Mouse (Mus musculus) G1E (cell line): ENCODE measurements at regions not wholly inside any gene's neighbourhood (a gene's known extent, or its start where the extent isn't known, plus 50 kb on each side); places are given as distances from the start of the nearest gene placed in this dataset.

Experiments used
- ATAC-seq: 2 replicates; pipeline ENCODE4 v1.8.0; 2016; ENCODE audit warnings: mild to moderate bottlenecking; ENCODE audit not compliant: insufficient number of reproducible peaks, poor library complexity, low FRiP score, severe bottlenecking; ENCODE audit errors: extremely low read depth
- DNase-seq: peaks from one replicate; pipeline ENCODE4 v3.0.0; 2012; ENCODE audit warnings: low spot score
- H3K27me3 ChIP-seq: 2 replicates; pipeline ENCODE4 v1.6.1; 2012; ENCODE audit warnings: mild to moderate bottlenecking, low read length, inconsistent platforms; ENCODE audit not compliant: insufficient read depth
- H3K36me3 ChIP-seq: replicated peaks from 2 replicates; pipeline ENCODE3; 2012; ENCODE audit warnings: mild to moderate bottlenecking, inconsistent platforms
- H3K4me1 ChIP-seq: 2 replicates; pipeline ENCODE4 v1.6.1; 2012; ENCODE audit warnings: low read depth, low read length, inconsistent platforms, mixed read lengths; ENCODE audit not compliant: insufficient read depth
- H3K4me3 ChIP-seq: 2 replicates; pipeline ENCODE4 v1.5.1; 2012; ENCODE audit warnings: low read depth, mild to moderate bottlenecking, inconsistent platforms, low read length, moderate library complexity, mixed read lengths
- H3K9me3 ChIP-seq: replicated peaks from 2 replicates; pipeline ENCODE4 v1.6.1; 2012; ENCODE audit warnings: inconsistent platforms
- CTCF ChIP-seq: IDR thresholded peaks from 2 replicates; pipeline ENCODE4 v1.5.1; 2012; ENCODE audit warnings: low read depth, low read length, inconsistent platforms, mixed read lengths
- GATA1 ChIP-seq: IDR thresholded peaks from 2 replicates; pipeline ENCODE4 v1.6.1; 2012; ENCODE audit warnings: borderline replicate concordance, low read length, inconsistent platforms, mixed read lengths
- GATA2 ChIP-seq: IDR thresholded peaks from 2 replicates; pipeline ENCODE4 v1.6.1; 2012; ENCODE audit warnings: low read depth, low read length, inconsistent platforms, borderline replicate concordance
- POLR2AphosphoS5 ChIP-seq: IDR thresholded peaks from 2 replicates; pipeline ENCODE4 v1.6.1; 2012; ENCODE audit warnings: low read depth, low read length, inconsistent platforms; ENCODE audit not compliant: insufficient replicate concordance
- TAL1 ChIP-seq: conservative IDR thresholded peaks from 2 replicates; pipeline ENCODE4 v1.6.1; 2012; ENCODE audit warnings: low read depth, low read length, inconsistent platforms, mixed read lengths

DNA sequence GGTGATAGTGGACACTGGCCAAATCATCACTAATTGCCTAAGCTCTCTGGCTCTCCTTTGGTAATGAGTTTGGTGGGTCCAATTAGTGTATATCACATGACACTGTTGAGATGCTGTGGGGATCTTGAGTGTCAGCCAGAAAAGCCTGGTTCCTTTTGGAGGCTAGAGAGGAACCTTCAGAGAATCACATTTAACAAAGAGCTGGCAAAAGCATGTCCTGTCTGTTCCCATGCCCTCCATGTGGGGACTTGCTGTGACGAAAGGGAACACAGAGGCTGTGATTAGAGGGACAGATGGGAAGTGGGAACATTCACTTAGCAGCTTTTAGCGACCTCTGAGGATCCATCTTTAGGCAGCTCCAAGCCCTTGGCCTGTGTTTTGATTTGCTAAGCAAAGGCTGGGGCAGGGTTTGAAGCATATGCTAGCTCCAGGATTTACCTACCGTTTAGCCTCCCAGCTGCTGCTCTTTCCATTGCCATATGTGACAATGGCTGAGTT, 407.4 kb upstream of the Lmcd1 start:
- peaks cover 17% of the 10 kb centered on the region for H3K9me3 ChIP-seq
- no peaks in the 10 kb centered on the region for H3K36me3 ChIP-seq
- DNase-seq (no peak), ATAC-seq (no peak)
- no peaks in the 10 kb centered on the region for H3K4me1 ChIP-seq
- TF ChIP-seq POLR2AphosphoS5 (no peak), TAL1 (no peak), GATA1 (no peak), GATA2 (no peak), CTCF (no peak)
- H3K4me3 ChIP-seq: no peak overlapping the region
- no peaks in the 10 kb centered on the region for H3K27me3 ChIP-seq

DNA sequence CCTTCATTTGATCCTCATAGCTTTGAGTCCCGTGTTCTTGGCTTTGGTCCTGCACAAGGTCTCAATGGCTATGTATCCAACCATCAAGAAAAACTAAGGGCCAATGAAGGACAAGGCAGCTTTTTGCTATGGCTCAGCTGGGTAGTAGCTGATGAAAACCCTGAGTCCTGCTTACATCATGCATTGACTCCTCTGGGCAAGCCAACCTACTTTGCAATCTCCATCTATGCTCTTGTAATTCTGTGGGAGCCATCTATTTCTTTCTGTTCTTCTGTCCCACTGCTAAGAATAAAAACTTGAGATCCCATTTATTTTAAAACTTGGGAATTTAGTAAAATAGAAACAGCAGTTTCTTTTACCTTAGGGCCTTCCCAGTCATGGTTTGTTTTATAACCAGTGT, 391.0 kb upstream of the Lmcd1 start:
- DNase-seq (no peak), ATAC-seq (no peak)
- no peaks in the 10 kb centered on the region for H3K4me1 ChIP-seq
- no peak overlapping the region for H3K4me3 ChIP-seq
- no peaks in the 10 kb centered on the region for H3K9me3 ChIP-seq
- H3K36me3 ChIP-seq: no peaks in the 10 kb centered on the region
- no peak for TF ChIP-seq GATA1
- no peak for TF ChIP-seq GATA2
- no peak for TF ChIP-seq TAL1
- TF ChIP-seq POLR2AphosphoS5: no peak
- no peak for TF ChIP-seq CTCF
- no peaks in the 10 kb centered on the region for H3K27me3 ChIP-seq

DNA sequence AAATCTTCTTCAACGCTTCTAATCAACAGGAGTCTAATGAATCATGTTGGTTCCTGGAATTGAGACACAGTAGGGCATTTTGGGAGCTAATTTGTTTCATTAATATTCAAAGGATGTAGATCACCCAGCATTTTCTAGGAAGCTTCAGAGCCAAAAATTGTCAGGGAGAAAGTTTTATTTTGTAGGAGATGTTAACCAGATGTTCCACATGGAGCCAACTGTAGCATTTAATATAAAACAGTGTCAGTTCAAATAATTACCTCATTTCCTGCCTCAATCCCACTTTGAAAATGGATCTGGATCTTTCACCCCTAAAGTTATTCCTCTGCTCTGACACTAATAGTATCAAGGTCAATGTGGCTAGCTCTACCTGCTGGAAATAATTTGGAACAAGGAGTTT, 389.6 kb upstream of the Lmcd1 start:
- no peak for TF ChIP-seq CTCF
- Histone ChIP-seq H3K27me3 (no peaks in the 10 kb centered on the region), H3K4me1 (no peaks in the 10 kb centered on the region), H3K4me3 (no peak overlapping the region), H3K36me3 (no peaks in the 10 kb centered on the region), H3K9me3 (no peaks in the 10 kb centered on the region)
- DNase-seq (no peak), ATAC-seq (no peak)

DNA sequence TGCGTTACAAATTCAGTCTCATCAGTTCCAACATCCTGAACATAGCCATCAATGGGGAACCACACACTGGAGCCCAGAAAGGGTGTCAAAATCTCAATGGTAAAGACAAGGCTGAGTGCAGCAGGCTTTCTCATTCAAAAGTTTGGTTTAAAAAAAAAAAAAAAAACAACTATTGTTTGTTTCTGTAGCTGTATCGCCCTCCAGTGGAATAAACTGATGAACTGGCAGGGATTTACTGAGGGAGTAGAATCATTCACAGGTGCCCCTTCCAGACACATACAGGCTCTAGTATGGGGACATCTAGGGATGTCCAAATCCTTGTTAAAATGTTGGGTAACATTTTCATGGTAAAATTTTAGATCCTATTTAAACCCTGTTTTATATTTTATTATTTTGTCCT, 361.6 kb upstream of the Lmcd1 start:
- Histone ChIP-seq H3K9me3 (peaks cover 14% of the 10 kb centered on the region), H3K4me1 (no peaks in the 10 kb centered on the region), H3K4me3 (no peak overlapping the region), H3K27me3 (no peaks in the 10 kb centered on the region), H3K36me3 (no peaks in the 10 kb centered on the region)
- ATAC-seq (no peak), DNase-seq (no peak)
- TF ChIP-seq GATA2 (no peak), TAL1 (no peak), CTCF (no peak)

DNA sequence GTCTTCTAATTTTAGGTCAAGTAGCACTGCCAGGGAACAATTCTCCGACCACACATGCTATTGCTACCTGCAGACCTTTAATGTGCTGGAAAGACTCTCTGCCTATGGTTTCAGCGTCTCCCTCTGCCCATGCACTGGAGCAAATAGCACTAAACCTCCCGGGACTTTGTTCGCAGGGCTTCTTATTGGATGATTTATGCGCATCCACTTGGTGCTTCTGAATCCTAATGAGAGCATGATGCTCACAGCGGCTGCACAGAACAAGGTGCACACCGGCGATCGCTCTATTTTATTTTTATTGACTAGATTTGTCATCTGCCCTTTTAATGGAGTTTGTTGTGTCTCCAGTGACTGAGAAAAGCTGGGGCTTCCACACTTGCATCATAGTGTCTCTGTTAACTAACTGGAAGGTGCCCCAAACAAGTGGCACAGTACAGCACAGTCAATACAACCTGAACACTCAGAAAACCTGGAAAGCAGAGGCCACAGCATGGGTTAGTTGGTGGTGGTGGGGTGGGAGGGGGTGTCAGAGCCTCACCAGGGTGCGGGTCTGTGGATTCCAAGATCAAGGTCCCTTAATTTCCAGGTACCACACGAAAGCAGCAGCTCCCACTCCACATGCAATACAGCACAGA, 359.7 kb upstream of the Lmcd1 start:
- ATAC-seq: no peak
- peaks cover 13% of the 10 kb centered on the region for H3K9me3 ChIP-seq
- TF ChIP-seq GATA2 (no peak), TAL1 (no peak), CTCF (no peak), GATA1 (no peak), POLR2AphosphoS5 (no peak)

DNA sequence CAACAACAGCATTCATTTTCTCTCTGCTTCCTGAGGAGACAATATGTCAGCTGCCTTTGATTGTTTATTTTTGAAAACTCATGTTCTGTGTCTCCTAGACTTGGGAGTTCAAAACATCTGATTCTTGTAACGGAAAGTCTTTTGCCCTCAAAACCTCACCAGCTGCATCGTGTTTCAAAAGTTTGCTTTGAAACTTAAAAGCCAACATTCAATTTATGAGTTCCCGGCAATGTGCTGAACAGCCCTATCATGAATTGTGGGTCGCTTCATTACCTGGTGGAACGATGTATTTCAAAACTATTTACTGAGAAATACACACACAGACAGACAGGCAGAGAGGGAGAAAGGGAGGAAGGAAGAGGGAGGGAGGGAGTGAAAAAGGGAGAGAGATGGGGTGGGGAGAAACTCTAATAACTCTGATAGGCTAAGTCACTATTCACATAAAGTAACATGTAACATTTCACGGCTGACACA, 356.3 kb upstream of the Lmcd1 start:
- H3K27me3 ChIP-seq: no peaks in the 10 kb centered on the region
- TF ChIP-seq TAL1 (no peak), GATA2 (no peak), POLR2AphosphoS5 (no peak), CTCF (no peak), GATA1 (no peak)
- H3K4me3 ChIP-seq: no peak overlapping the region
- H3K9me3 ChIP-seq: peaks cover 11% of the 10 kb centered on the region
- ATAC-seq: no peak
- H3K36me3 ChIP-seq: no peaks in the 10 kb centered on the region
- DNase-seq: no peak
- H3K4me1 ChIP-seq: no peaks in the 10 kb centered on the region

More for the DNA sequence above, 359.7 kb upstream of the Lmcd1 start:
- no peaks in the 10 kb centered on the region for H3K27me3 ChIP-seq
- H3K36me3 ChIP-seq: no peaks in the 10 kb centered on the region
- H3K4me3 ChIP-seq: no peak overlapping the region
- DNase-seq: no peak
- no peaks in the 10 kb centered on the region for H3K4me1 ChIP-seq
